Mouse (Mus musculus) urinary bladder, adult 18-20 months (tissue): ENCODE results near the gene Hpse2.
"Not testable (repeated sequence)": the region's sequence is repeated elsewhere in the genome, so short reads cannot be mapped to it uniquely, and the experiment has no call there.

ENCODE experiments used
- DNase-seq, 2 experiments: peaks; one replicate each; pipeline ENCODE4 v3.0.0; 2022; ENCODE audit warnings: low spot score in 2 of 2, mixed read lengths in 2 of 2

Gene Hpse2

DNA sequence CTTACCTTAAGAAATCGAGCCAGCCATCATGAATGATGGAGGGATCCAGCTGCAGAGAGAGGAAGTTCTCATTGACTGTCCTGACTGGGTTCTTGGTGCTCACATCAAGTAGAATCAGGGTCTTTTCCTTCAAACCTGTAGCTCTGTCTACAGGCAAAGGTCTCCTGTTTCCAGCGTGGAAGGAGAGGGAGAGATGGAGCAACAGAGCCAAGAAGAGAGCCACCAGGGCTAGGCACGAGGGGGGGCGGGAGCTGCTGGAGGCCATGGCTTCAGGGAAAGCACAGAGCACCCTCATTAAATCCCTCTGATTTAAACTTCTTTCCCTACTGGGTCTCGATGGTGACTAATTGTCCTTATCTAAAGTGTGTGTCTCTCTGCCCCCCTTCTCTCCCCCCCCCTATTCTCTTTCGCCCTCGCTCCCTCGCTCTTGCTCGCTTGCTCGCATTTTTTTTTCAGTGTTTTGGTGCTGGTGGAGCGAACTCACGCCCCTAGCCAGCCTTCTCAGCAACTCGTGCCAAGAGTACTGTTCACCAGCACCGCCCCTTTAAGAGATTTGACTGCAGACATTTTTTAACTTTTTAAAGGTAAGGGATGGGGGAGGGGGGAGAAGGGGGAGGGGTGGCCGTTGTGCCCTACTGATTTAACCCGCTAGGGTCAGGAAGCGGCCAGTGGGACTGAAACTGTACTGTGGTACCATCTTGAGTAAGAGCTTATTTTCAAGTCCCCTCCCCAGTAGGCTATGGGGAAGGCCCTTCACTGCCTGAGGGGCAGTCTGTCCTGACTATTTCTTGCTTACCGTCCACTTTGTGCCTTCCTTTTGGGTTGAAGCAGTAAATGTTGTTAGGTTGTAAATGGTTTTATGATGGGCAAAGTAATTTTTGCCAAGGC lies at the start of gene Hpse2:
TSS of gene Hpse2 (minus strand) at position 339 of the 888 bp plus-strand sequence.
- no peak for DNase-seq

DNA sequence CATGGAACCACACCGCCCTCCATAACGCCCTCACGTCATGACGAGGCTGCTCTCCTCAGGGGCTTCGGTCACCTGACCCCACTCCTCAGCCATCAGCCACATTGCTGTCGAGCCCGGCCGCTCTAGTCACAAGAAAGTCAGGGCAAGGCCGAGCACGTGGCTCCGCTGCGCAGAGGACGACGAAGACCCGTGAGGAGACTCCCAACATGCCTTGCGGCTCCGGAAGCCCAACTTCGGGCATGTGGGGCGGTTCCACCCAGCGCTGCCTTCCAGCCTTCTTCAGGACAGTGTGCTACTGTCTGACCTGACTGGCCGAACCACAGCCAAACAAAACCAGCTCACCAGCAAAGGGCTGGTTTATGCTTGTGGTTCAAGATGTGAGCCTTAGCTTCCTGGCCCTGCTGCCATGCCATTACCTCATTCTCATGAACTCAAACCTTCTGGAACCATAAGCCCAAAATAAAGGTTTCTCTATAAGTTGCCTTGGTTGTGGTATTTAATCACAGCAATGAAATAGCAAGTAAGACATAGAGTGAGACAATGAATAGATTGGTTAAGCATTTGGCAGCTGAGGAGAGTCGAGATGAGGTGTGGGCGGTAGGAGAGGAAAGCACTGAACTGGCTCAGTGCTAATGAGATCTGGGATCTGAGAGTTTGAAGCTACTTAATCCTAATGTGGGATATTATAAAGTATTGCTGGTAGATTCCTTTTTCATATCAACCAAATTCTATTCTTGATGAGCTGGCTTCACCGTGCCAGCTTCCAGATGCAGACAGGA lies 39.5 kb upstream of the Hpse2 start:
- DNase-seq: no peak

DNA sequence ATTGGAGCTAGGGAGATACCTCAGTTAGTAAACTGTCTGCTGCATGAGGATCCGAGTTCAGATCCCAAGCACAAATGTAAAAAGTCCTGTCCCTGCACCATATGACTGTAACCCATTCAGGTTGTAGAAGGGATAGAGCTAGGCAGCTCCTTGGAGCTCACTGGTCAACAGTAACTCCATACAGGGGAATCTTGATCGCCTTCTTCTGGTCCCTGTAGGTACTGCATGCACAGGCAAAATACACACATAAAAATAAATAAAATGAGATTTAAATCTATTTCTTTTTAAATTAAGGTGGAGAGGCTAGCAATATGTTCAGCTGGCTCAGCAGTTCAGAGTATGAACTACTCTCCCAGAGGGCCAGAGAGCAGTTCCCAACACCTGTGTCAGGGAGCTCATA lies 35.9 kb upstream of the Hpse2 start:
- DNase-seq: no peak

DNA sequence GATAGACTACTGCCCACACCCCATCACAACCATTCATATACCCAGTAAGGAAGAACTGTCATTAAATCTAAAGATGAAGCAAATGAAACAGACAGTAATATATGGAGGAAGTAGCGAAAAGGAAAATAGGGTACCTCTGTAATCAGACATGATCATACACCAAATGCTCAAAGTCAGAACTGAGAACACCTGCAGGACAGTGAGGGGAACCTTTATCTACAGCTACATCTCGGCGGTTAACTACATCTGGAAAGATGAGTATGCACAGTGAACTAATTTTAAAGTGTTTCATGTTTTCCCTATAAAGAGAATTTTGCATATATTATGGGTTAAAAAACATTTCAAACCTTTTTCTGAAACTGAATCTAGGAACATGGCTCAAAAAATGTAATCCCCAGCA lies 32.4 kb upstream of the Hpse2 start:
- no peak for DNase-seq

DNA sequence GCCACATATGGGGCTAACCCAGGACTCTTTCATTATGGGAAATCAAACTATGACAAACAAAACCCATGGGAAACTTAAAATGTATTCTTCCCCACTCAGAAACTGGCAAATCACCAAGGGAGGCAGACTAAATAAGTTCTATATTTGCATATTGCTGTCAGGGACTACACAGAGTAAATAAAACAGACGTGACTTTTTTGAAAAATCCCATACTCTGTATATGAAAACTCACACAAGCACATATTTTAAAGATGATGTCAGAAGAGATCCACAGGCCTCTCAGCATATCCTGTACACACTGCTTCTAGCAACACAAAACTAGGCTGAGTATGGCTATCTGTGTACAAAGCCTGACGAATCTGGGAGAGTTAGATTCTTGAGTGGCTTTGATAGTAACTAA lies 27.4 kb upstream of the Hpse2 start:
- DNase-seq: no peak

DNA sequence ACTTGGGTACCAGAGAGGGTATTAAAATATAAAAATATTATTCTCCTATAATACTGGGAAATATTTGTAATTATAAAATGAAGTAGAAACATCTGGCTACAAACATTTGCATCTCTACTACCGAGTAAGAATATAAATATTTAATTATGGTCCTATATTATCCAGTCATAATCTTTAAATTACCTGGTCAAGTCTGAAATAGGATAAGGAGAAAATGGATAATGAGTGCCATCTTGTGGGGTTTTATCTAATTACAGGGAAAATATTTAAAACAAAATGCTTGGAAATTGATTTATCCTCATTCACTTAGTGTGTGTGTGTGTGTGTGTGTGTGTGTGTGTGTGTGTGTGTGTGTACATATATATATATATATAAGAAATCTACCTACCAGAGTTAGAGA lies 19.0 kb upstream of the Hpse2 start:
- DNase-seq: no peak

DNA sequence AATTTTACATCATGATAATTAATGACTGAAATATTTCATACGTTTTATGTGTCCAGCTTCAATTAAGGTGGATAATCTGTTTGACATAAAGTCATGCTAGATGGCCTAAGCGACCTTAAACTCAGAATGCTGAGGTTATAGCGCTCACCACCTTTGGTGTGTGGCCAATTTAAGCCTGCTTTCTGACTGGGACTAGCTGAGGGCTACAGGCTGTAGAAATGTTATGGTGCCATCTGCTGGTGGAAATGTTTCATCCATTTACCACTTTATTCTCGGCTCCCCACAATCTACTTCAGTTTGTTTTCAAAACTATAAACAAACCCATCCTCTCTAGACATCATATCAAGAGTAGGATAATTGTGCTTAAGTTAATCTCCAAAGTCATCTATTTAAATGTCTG lies 8.2 kb upstream of the Hpse2 start:
- DNase-seq: no peak

DNA sequence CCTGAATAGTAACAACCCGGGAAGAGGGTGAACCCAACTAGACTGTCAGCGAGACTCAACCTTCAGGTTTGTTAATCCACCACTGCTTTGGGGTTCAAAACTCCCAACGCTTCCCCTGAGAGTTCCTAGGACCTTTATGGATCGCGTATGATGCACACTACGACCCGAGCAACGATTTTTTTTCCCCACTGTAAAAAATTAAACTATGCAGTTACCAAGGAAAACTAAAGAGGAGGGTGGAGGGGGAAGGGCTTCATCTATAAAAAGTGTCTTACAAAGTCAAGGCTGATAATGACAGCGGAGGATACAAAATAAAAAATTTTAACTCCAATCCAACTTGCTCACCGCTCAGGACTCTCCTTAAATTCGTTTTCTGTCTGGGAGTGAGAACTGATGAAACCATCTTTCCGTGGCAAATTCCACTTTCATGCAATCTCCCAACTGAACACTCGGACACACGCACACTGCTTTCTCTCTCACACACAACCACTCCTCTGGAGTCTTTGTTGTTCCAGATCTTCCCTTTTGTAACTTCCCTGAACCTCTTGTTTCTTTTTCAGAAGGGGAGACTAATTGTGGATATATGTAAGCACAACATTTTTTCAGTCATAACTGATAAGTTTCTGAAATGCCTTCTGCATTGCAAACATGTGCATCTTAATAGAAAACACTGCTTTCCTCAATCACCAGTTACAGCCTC lies 934 bp downstream of the Hpse2 start:
- no peak for DNase-seq

DNA sequence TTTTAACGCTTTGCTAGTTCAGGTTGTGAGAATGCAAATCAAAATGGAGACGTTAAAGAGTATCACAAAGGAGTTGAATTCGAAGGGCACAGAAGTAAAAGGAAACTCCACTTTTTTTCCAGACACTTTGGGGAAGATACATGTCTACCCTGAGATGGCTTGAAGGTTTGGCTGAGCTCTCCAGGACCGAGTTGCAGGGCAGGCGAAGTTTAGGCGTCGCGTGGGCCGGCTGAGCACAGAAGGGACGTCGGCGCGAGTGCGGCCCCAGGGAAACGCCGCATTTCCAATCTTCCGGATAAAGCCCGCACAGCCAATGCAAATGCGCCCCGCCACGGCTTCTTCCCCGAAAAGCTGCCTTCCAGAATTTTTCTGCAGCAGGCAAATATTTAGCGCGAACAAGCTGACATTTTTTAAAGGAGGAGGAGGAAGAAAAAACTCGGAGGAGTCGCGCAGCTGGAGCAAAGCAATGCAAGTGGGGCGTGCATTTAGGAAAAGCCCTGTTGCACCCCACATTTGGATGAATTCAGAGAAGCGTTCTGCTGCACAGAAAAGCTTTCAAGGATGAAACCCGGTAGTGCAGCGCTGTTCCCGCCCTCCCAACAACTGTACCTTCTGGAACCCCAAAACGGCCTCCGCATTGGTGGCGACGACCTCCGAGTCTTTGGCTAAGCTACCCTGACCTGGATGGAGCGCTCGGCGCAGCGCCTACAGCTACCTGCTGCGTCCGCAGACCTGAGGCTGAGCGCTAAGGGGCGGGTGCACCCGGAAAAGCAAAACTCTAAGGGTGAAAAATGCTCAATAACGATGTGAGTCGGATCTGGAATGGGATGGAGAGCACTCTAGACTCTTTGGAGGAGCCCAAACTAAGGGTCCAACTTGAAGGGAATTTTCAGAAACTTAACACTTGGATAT lies 1.9 kb downstream of the Hpse2 start:
- no peak for DNase-seq

DNA sequence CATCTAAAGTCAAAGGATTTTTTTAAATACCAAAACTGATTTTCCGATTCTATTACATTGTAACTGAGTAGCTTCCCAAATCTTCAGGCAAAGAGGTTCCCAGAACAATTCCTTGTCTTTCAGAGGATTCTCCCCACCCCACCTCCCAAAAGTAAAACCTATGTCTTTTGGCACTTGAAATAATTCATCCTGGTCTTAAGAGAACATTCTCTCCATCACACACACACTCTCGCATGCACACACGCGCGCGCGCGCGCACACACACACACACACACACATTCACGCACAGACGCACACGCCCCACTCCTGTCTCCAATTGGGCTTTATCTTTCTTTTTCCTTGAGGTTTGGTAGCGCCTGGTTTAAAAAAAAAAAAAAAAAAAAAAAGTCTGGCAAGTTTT lies 2.7 kb downstream of the Hpse2 start:
- no peak for DNase-seq

DNA sequence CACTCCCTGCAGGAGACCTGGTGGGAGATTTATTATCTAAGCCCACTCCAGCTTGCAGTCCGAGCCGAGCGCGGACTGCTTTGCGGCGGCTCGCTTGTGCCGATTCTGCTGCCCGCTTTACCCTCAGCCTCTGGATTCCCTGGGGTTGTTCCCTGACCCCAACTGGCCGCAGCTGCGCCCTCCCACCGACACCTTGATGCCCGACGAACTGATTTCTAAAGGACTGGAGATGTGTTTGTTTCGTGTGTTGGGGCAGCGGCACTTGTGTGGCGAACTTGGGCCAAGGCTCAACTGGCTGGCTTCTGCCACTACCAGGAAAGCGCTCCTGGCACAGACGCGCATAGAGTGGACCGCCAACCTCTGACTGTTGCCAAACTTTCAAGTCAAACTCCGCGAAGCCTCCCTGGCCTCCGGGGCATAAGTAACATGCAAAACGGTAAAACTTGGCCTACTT lies 3.1 kb downstream of the Hpse2 start:
- DNase-seq: no peak

DNA sequence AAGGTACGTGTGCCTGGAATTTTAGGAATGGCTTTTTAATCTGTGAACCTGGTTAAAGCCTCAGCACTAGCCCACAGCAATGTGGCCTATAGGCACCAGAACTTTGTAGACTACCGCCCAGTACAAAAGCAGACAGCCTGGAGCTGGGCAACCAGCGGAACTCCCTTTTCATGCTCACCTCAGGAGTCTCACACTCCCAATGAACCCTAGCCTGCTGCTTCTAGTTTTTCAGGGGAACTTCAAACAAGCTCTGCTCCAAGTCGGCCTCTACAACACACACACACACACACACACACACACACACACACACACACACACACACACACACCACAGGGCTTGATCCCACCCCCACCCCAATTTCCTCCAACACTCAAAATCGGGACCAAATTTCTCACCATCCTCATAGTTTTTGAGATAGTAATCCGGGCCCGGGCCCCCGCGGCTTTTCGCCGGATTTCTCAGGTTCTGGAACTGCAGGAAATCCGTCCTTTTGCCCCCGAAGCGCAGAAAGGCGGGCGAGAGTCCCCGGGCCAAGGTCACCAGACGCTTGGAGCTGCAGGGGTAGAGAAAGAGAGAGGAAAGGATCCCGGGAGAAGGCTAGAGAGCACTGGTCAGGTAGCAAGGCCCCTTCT lies 3.7 kb downstream of the Hpse2 start:
- no peak for DNase-seq

DNA sequence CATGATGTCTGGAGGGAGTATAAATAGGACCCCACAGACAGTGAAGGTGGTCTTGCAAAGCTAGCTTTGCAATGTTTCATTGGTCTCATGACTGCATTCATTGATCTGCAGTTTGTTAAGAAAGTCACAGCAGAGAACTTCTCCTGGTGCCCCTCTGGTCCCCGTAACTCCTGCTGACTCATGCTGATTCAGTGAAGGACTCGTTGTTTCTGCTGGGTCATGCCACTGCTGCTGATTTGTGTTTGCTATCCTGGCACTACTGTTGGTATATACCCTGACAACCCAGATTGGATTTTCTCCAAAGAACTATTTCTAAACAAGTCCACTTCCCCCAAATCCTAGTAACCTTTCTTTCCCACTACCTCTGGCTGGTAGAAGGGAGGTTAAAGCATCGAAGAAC lies 29.3 kb downstream of the Hpse2 start:
- DNase-seq: no peak

DNA sequence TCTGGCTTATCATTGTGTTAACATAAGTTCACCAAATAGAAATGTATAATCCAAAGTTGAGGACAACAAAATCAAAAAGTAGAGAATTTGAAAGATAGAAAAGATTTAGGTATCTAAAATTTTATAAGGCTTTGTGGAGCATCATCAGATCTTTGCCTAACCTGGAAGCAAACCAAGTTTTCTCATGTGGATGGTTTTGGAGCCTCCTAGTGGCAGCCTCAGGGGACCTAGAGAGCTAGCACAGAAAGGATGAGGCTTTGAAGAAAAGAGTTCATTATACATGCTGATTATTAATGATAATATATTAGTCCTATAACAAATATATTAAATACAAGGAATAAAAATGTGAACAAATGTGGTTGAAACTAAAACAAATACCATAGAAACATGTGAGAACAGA lies 77.0 kb downstream of the Hpse2 start:
- DNase-seq: peak; percentile 9 to 16

DNA sequence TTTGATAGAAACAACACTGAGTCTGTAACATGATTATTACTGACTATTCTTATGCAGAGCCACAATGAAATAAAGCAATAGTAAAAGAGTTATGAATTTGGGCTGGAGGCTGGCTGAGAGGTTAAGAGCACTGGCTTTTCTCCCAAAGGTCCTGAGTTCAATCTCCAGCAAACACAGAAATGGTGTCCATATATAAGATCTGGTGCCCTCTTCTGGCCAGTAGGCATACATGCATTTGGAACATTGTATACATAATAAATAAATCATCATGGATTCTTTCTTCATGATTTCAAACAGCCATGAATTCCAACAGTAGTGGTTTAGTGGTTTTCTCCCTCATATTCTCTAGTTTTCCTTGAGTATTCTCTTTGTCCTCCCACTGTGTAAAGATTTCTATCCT lies 81.4 kb downstream of the Hpse2 start:
- no peak for DNase-seq

DNA sequence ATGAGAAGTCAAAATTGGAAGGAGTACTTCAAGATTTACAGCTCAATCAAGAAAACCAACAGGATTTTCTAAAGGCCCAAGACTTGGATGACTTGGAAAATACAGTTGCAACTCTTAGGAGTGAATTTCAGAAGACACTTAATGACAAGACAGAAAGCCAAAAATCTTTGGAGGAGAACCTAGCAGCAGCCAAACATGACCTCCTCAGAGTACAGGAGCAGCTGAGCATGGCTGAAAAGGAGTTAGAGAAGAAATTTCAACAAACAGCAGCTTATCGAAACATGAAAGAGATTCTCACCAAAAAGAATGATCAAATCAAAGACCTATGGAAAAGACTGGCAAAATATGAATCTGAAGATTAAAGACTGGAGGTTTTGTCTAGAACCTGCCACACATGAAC lies 106.8 kb downstream of the Hpse2 start:
- DNase-seq: not testable (repeated sequence)

DNA sequence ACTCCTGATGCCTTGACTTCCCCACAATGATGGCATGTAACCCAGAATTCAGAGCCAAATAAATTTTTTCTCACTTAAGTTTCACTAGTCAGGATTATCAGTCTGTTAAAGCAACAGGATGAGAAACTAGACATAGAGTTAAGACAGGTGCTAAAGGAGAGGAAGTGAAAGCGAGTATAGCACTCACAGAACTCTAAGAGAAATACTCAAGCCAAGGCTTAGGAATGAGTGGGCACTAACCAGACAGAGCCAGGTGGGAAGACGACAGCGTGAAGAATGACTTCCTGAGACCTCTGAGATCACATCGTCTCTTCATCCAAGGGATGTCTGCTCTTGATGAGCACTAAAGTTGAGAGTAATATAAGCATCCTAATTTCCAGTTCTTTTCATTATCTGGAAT lies 144.2 kb downstream of the Hpse2 start:
- DNase-seq: no peak

DNA sequence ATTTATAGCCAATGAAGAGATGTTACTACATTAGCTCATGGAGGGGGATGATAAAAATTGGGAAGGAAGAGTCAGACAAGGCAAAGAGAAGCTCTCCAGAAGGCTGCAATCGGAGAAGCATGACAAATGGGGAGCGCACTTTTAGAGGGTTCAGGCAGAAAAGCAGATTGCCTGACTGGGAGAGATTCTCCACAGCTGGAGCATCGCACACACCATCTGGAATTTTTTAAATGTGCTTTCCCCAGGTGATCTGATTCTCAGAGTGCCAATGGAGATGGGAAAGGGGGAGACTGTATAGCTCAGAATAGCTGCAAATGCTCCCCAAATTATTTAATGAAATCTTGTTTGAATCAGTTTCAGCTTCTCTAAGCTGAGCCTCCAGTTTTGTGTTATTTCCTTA lies 156.4 kb downstream of the Hpse2 start:
- DNase-seq: no peak

DNA sequence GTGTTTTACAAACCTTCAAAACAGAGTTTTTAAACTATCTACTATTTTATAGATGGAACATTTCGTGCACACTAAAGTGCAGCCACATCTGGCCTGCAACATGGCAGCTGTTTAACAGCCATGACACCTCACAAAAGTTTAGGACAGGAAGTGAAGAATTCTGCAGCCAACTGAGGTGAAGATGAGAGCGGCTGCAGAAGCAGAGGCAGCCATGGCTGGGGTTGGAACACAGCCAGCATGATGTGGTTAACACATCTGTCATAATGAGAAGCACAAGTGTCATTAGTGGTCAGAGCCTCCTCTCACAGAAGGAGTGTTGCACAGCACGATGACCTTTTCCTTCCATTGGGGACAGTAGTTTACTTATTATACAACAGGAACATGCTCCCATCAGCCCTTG lies 194.6 kb downstream of the Hpse2 start:
- DNase-seq: no peak

DNA sequence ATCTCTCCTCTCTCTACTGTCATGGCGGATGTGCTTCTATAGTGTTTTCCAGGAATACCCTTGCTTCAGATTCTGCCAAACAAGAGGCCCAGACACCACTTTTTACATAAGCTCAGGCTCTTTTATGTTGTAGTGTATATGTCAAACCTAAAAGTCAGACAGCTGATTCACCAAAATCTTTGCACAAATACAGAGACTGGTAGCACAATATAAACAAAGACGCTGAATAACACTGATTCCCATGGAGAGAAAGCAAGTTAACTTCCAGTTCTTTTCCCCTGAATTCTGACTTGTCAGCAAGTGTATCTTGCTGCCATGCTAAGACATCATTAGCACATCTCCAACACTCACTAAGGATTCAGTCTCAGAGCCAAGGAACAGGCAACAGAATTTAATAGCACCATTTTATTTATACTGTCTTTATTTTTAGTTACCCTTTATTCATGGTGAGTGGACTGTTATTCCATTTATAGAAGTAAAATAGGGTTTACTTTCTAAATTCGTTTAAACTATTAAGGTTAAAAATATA lies 212.7 kb downstream of the Hpse2 start:
- no peak for DNase-seq

DNA sequence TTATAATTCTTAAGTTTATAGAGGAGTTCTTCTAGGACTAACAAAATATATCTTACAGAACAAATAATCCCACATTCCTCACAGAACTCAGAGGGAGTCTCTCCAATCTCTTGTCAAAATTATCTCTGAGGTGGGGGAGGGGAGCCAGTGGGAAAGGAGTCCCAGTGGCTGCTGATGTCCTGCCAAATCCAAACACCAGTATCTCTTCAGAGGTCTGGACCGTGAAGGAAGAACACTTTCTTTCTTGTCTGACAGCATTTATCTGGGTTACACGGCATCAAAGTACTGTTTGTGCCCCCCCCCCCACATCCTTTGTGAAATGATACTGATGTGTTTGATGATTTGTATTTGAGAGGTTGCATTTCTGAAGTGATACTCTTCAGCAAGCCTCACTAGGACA lies 213.3 kb downstream of the Hpse2 start:
- DNase-seq: no peak
